Mouse (Mus musculus) forebrain, embryonic 14.5 days (tissue): ENCODE data around the gene Gm10337. TPM values are rescaled to one million over a fixed set of nuclear protein-coding genes. Genes with fewer than 3 reads are reported as not detected.

Source experiments
- ATAC-seq: fragments of 200-750 bp; cut with Nextera tagmentation; 2 replicates; pipeline ENCODE4 v1.8.0; 2017; ENCODE audit warnings: mild to moderate bottlenecking, moderate library complexity
- DNase-seq: peaks from one replicate; pipeline ENCODE4 v3.0.0-alpha.2; 2015; ENCODE audit warnings: low spot score
- H3K27ac ChIP-seq: fragments of 300-500 bp; sonication (generic); 2 replicates; pipeline ENCODE4 v1.5.1; 2014; ENCODE audit warnings: low read depth, mild to moderate bottlenecking, control low read depth, low read length, moderate library complexity
- H3K27me3 ChIP-seq: fragments of 300-500 bp; sonication (generic); replicated peaks from 2 replicates; pipeline ENCODE4 v1.6.1; 2014; ENCODE audit warnings: low read length, control low read depth, mixed read lengths; ENCODE audit not compliant: control insufficient read depth, insufficient read depth
- H3K36me3 ChIP-seq: fragments of 300-500 bp; sonication (generic); 2 replicates; pipeline ENCODE4 v1.6.1; 2014; ENCODE audit warnings: low read length, control low read depth; ENCODE audit not compliant: control insufficient read depth, insufficient read depth
- H3K4me1 ChIP-seq: fragments of 300-500 bp; sonication (generic); 2 replicates; pipeline ENCODE4 v1.6.1; 2014; ENCODE audit warnings: antibody characterized with exemption, low read length, control low read depth; ENCODE audit not compliant: control insufficient read depth, insufficient read depth
- H3K4me2 ChIP-seq: fragments of 300-500 bp; sonication (generic); 2 replicates; pipeline ENCODE4 v1.6.1; 2014; ENCODE audit warnings: mild to moderate bottlenecking, control low read depth, low read length
- H3K4me3 ChIP-seq: fragments of 300-500 bp; sonication (generic); 2 replicates; pipeline ENCODE4 v1.5.1; 2014; ENCODE audit warnings: low read depth, low read length, control low read depth
- H3K9ac ChIP-seq: fragments of 300-500 bp; sonication (generic); 2 replicates; pipeline ENCODE4 v1.6.1; 2014; ENCODE audit warnings: mild to moderate bottlenecking, low read length, control low read depth, moderate library complexity
- H3K9me3 ChIP-seq: fragments of 300-500 bp; sonication (generic); replicated peaks from 2 replicates; pipeline ENCODE4 v1.6.1; 2016; ENCODE audit warnings: low read length, control low read depth, mixed read lengths; ENCODE audit not compliant: control insufficient read depth
- WGBS: fragments of 180-500 bp; shearing (Covaris S2); extraction: QIAGEN DNeasy Blood & Tissue Kit; methylation state at CpG from one replicate; pipeline ENCODE4 v1.1.7; 2014; 5-methylcytosine and 5-hydroxymethylcytosine counted together
- polyA plus RNA-seq: library from polyadenylated mRNA; unstranded; fragments of >200 nt; fragmentation: Nextera tagmentation; extraction: Ambion mirVana; gene quantifications from 2 replicates; pipeline ENCODE4 v1.2.1, GENCODE M21; 2014

Gm10337 gene
- polyA plus RNA-seq, 1 experiment from 2014 or later, result not detected

DNA sequence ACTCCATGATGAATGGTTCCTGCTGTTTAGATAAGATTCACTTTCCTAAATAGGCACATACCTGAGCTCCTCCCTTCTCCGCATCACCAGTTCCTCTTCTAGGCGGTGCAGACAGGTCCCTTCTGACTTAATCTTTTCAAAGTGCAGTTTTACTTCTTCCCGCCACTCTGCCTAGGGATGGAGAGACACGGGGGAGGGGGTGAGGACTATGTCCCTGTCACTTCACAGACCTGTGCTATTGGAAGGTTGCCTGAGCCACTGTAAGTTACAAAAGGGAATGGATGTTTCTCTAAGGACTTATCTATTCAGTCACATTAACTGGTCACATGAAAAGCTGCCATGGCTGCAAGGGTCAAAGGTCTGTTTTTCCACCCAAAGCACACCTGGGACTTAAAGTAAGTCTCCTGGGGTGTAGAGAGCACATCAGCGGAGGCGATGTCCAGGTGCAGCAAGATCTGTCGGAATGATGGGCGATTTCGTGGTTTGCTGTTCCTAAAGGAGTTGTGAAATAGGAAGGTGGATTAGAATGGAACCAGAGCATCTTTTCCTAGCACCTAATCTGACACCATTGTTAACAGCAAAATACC lies 1.2 kb upstream of the Gm10337 start:
- H3K9me3 ChIP-seq, result no peaks in the 10 kb centered on the region
- H3K36me3 ChIP-seq, result peaks cover 94% of the 10 kb centered on the region
- H3K4me2 ChIP-seq, result no peak overlapping the region
- no peak overlapping the region for H3K9ac ChIP-seq
- H3K27ac ChIP-seq, result no peak overlapping the region
- no peaks in the 10 kb centered on the region for H3K4me1 ChIP-seq
- WGBS, result 82% methylated on average over 9 of the region's 9 CpGs
- no peak overlapping the region for H3K4me3 ChIP-seq
- H3K27me3 ChIP-seq, result no peaks in the 10 kb centered on the region
- ATAC-seq, result no peak
- DNase-seq, result no peak

DNA sequence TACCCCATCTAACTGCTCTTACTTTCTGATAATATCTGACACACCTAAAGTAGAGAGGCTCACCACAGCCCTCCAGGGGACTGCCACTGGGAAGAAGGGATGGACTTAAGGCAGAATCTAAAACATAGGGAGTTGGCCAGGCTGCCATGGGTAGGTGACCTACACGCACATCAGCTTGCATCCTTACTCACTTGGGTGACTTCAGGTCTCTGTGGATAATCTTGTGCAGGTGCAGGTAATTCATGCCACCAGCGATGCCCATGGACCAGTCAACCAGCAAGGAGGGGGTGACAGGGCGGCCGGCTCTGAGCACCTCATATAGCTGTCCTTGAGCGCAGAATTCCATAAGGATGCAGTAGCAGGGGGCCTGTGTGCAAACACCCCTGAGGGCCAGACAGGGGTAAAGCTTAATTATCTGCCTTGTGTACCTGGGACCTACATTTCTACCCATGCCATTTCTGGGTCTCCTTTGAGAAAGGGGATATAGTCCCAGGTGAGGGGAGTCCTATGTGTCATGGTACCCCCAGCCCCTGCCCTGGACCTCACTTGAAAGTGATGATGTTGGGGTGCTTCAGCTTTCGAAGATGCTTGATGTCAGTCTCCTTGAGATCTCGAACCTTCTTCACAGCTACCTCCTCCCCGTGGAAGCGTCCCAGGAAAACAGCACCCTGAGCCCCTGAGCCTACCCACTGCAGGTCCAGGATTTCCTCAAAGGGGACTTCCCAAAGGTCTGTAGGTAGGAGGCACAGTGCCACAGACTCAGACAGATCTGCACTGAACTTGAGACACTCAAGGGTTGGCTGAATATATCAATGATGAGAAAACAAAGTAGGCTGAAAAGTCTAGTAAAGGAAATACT lies 631 bp downstream of the Gm10337 start:
- no peak overlapping the region for H3K4me2 ChIP-seq
- no peak for DNase-seq
- H3K4me3 ChIP-seq, result no peak overlapping the region
- no peak overlapping the region for H3K27ac ChIP-seq
- peaks cover 87% of the 10 kb centered on the region for H3K36me3 ChIP-seq
- H3K9me3 ChIP-seq, result no peaks in the 10 kb centered on the region
- 91% methylated on average over 9 of the region's 9 CpGs for WGBS
- no peak for ATAC-seq
- H3K9ac ChIP-seq, result no peak overlapping the region
- H3K27me3 ChIP-seq, result no peaks in the 10 kb centered on the region
- 0 out of 2 replicates have a peak, but pooled peaks cover under 1% of the 10 kb centered on the region for H3K4me1 ChIP-seq

DNA sequence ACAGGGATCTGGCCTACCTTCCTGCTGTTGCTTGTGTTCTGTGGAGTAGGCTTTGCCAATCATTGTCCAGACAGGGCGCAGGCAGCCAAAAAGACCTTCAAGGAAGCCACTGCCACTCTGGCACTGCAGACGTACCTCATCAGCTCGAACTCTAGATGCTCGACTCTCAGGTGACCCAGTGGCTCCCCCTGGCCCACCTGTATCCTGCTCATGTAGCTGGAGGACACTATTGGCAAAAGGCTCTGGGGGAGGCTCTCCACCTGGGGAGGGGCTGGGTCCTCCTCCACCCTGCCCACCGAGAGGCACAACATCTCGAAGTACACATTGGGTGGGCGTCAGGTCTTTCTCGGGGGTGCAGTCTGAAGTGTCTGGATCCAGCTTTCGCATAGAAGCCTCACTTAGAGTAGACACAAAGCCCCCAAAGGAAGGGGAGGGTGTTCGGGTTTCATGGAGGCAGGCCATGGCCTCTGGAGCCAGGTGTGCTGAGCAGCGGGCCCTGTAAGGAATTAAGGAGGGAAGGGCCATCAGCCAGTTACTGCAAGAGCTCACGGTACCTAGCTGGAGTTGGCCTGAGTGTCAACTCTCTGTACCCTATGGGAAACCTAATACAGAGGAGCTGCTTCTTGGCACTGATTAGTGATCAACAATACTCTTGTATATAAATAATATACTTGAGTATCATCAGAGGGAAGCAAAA lies 1.7 kb downstream of the Gm10337 start:
- 71% methylated on average over 12 of the region's 12 CpGs for WGBS
- no peak for ATAC-seq

DNA sequence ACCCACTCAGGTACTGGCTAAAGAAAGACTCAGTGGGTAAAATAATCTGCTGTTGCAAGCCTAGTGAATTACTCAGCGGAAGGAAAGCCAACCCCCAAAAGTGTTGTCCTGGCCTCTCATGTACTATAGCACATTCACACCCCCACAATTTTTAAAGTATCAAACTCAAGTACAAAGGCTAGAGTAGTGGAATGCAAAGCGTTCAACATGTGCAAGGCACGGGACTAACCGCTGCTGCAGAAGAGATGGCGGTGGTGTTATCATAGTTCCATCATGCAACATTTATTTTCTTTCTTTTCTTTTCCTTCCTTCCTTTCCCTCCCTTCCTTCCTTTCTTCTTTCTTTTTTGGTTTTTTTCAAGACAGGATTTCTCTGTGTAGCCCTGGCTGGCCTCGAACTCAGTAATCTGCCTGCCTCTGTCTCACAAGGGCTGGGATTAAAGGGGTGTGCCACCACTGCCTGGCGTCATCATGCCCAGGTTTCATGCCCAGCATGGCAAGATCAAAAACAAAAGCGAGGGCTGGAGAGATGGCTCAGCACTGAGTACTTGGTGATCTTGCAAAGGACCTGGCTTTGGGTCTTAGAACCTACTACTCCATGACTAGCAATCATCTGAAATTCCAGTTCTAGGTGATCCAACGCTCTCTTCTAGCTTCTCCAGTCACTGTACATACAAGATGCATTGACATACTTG lies 2.4 kb downstream of the Gm10337 start:
- H3K4me1 ChIP-seq, result peaks cover 10% of the 10 kb centered on the region
- WGBS, result 88% methylated on average over 9 of the region's 9 CpGs
- no peaks in the 10 kb centered on the region for H3K9me3 ChIP-seq
- H3K9ac ChIP-seq, result no peak overlapping the region
- no peak for ATAC-seq
- H3K36me3 ChIP-seq, result peaks cover 70% of the 10 kb centered on the region
- H3K27me3 ChIP-seq, result no peaks in the 10 kb centered on the region
- H3K27ac ChIP-seq, result no peak overlapping the region
- no peak overlapping the region for H3K4me2 ChIP-seq
- no peak overlapping the region for H3K4me3 ChIP-seq
- DNase-seq, result no peak

More for the DNA sequence above, 1.7 kb downstream of the Gm10337 start:
- Histone ChIP-seq H3K4me3 (no peak overlapping the region), H3K4me1 (peaks cover 8% of the 10 kb centered on the region; the same call in 1 of the 2 replicates), H3K4me2 (no peak overlapping the region), H3K27me3 (no peaks in the 10 kb centered on the region), H3K9ac (no peak overlapping the region), H3K27ac (no peak overlapping the region), H3K36me3 (peaks cover 76% of the 10 kb centered on the region), H3K9me3 (no peaks in the 10 kb centered on the region)
- DNase-seq, result no peak

DNA sequence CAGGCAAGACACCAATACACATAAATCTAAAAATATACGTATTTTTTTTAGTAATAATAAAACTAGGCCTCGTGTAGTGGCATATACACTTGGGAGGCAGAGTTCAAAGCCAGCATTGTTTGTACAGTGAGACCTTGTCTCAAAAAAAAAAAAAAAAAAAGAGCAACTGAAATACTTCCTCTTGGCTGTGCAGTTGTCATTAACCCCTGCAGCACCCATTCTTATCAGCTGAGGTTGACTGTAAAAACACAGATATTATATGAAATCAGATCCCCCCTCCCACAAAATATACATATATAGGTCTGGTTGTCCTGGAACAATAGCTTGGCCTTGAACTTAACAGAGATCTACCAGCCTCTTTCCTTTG lies 2.9 kb downstream of the Gm10337 start:
- H3K4me3 ChIP-seq, result no peak overlapping the region
- H3K27ac ChIP-seq, result no peak overlapping the region
- H3K27me3 ChIP-seq, result no peaks in the 10 kb centered on the region
- no peak for DNase-seq
- peaks cover 64% of the 10 kb centered on the region for H3K36me3 ChIP-seq
- no peak for ATAC-seq
- no peaks in the 10 kb centered on the region for H3K9me3 ChIP-seq
- H3K4me2 ChIP-seq, result no peak overlapping the region
- WGBS, result 61% methylated on average over 2 of the region's 2 CpGs
- H3K4me1 ChIP-seq, result peaks cover 15% of the 10 kb centered on the region
- H3K9ac ChIP-seq, result no peak overlapping the region

DNA sequence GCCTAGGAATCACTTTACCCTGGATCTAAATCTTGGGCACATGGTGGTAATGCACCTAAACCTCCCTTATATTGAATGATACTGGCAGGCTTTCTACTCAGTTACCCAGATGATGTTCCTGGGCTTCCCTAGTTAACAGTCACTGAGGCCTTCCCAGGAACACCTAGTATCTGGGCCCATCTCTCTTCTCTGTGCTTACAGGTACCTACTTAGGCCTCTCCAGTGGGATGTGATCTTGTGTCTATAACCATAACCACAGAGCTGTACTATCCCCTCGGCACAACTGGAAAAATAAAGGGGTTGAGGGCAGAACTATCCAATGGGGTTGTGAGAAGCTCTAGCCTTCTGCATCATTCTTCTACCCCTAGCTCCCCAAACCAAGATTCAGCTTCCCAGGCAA lies 3.3 kb downstream of the Gm10337 start:
- no peaks in the 10 kb centered on the region for H3K27me3 ChIP-seq
- no peaks in the 10 kb centered on the region for H3K9me3 ChIP-seq
- H3K36me3 ChIP-seq, result peaks cover 60% of the 10 kb centered on the region
- DNase-seq (no peak), ATAC-seq (no peak)
- no peak overlapping the region for H3K9ac ChIP-seq
- H3K4me2 ChIP-seq, result no peak overlapping the region
- peaks cover 19% of the 10 kb centered on the region for H3K4me1 ChIP-seq
- 90% methylated on average over 1 of the region's 1 CpGs for WGBS
- H3K4me3 ChIP-seq, result no peak overlapping the region
- no peak overlapping the region for H3K27ac ChIP-seq

DNA sequence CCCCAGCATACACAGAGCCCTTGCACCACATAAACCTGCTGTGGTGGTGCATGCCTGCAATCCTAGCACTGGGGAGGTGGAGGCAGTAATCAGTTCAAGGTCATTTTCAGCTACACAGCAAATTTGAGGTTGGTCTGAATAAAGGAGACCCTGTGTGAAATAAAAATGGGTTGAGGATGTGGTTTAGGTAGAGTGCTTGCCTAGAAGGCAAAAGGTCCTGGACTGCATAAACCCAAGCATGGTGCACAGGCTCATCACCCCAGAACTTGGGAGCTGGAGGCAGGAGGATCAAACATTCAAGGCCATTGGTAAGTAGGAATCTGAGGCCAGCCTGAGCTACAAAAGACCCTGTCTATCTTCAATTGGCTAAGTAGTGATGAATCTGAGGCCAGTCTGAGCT lies 4.0 kb downstream of the Gm10337 start:
- Histone ChIP-seq H3K9ac (no peak overlapping the region), H3K4me2 (no peak overlapping the region), H3K4me3 (no peak overlapping the region), H3K27ac (no peak overlapping the region), H3K27me3 (no peaks in the 10 kb centered on the region), H3K9me3 (no peaks in the 10 kb centered on the region), H3K4me1 (peaks cover 24% of the 10 kb centered on the region), H3K36me3 (peaks cover 53% of the 10 kb centered on the region)
- DNase-seq (no peak), ATAC-seq (no peak)

DNA sequence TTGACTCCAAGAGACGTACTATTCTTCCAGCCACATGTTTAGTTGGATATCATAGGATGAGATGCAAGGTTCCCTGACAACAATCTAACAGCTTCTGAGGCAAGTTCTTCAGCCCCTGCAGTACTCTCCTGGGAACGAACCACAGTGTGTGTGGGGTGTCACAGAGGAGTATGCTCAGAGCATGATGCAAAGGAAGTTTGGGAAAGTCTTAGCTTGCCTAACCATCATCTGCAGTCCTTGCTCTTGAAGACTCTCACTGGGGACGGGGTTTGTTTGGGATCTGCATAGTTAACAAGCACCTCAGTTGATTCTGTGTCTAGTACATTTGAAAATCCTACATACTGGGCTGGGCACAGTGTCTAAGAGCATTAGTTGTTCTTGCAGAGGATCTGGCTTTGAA lies 4.8 kb downstream of the Gm10337 start:
- no peak for DNase-seq
- H3K4me1 ChIP-seq, result peaks cover 24% of the 10 kb centered on the region
- no peak overlapping the region for H3K9ac ChIP-seq
- no peak overlapping the region for H3K27ac ChIP-seq
- H3K36me3 ChIP-seq, result peaks cover 45% of the 10 kb centered on the region
- no peak overlapping the region for H3K4me3 ChIP-seq
- no peak for ATAC-seq
- no peaks in the 10 kb centered on the region for H3K9me3 ChIP-seq
- no peak overlapping the region for H3K4me2 ChIP-seq
- 88% methylated on average over 3 of the region's 3 CpGs for WGBS
- H3K27me3 ChIP-seq, result no peaks in the 10 kb centered on the region
